Mouse (Mus musculus): Measurements from ENCODE around the gene Gm28102.
"Not testable (repeated sequence)": the region's sequence is repeated elsewhere in the genome, so short reads cannot be mapped to it uniquely, and the experiment has no call there.

Gm28102 gene

DNA sequence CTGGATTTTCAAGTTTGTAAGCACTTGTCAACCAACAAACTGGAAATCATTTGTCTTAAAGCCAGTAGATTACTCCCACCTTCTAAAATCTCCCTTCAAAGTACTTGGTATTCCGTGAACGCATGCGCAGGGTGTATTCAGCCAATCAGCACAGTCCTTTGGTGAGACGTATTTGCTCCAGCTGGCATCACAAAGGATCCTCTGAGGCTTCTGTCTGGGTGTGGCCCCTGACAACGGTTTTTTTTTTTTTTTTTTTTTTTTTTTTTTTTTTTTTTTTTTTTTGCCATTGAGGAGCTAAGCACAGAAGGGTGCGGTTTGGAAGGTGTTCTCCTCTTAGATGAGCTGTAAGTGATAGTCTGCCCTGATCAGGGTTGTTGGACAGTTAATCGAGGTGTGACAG is at the start of gene Gm28102:
Gene Gm28102, plus strand, starts transcription at position 301 of the 400 bp plus-strand sequence.
- DNase-seq, result not testable (repeated sequence)
